Mouse (Mus musculus): ENCODE data around the gene Atp13a5.

Atp13a5 gene

DNA sequence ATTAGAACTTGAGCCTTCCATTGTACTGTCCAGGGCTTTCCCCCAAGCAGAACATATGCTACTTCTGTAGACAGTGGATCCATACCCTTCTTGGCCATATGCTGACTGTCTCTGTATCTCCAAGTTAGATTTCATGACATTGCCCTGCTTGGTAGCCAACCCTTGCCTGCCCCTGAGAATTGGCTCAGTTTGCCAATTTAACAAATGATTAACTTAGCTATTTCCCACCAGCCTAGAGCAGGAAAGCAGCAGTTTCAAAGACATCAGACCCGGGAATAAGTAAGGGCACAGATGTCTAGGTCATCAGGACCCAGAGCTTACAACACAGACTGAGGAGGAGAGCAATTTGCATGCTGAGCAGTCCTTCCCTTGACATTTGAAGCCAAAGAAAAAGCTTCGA lies 173.0 kb downstream of the Atp13a5 start:
- no peak for DNase-seq (ENCODE audit: low read depth, low spot score)

- no peak for DNase-seq (ENCODE audit: low read depth, low spot score)
Observed at GRCm38 (mm10) chr16:29204875-29205274, 173.7 kb downstream of the Atp13a5 start.

GRCm38 (mm10) chr16:29201146-29201545 lies 177.4 kb downstream of the Atp13a5 start:
- no peak for DNase-seq (ENCODE audit: low read depth, low spot score)

GRCm38 (mm10) chr16:29198461-29198860 lies 180.1 kb downstream of the Atp13a5 start:
- peak; percentile 7 for DNase-seq (ENCODE audit: low read depth, low spot score)

DNA sequence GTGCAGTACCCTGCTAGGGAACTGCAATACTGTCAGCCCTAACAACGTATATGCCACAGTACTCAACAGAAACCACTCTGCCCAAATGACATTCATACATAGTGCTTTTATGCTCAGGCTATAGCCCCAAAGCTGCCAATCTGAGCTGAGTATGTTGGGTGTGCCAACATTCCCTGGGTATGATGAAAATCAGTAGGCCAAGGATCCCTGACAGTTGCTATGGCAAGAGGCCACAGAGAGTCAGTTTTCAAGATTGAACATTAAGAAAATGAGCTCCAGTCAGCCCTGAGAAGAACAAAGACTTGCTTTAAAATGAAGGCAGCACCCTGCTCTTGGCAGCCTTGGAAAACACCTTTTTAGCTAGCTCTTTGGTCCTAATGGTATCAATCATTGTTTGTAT lies 183.4 kb downstream of the Atp13a5 start:
- peak; percentile 50 for DNase-seq (ENCODE audit: low read depth, low spot score)

- peak; percentile 18 for DNase-seq (ENCODE audit: low read depth, low spot score)
Observed at GRCm38 (mm10) chr16:29193981-29194380, 184.6 kb downstream of the Atp13a5 start.

DNA sequence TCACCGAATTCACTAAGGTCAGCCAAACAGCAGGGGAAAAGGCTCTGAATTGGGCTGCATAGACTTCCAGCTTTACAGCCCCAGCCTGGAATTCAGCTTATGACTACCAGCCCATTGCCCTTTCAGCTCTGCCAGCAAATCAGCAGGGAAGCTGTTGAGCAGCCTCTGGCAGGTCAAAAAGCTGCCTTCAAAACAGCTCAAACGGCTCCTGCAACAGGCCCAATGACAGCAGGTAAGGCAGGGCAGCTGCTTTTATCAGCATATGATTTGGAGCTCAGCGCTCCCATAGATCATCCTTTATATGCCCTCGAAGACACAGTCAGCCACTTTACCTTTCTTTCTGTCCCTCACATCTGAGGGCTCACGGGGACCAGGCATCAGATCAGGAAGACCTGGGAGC lies 185.6 kb downstream of the Atp13a5 start:
- no peak for DNase-seq (ENCODE audit: low read depth, low spot score)
